Mouse (Mus musculus) limb, embryonic 14.5 days (tissue): ENCODE data around the gene Spag9. TPM values are rescaled to one million over a fixed set of nuclear protein-coding genes. Genes with fewer than 3 reads are reported as not detected.
A peak's percentile ranks its signal among the peaks of the same experiment; 100 is the strongest.

Experiments
- ATAC-seq: fragments of 200-750 bp; cut with Nextera tagmentation; 2 replicates; pipeline ENCODE4 v1.8.0; 2017; ENCODE audit warnings: low read depth, moderate number of reproducible peaks, moderate TSS enrichment; ENCODE audit not compliant: low FRiP score
- DNase-seq: peaks from one replicate; pipeline ENCODE4 v3.0.0-alpha.2; 2015; ENCODE audit warnings: low spot score
- H3K27ac ChIP-seq: fragments of 300-500 bp; sonication (generic); replicated peaks from 2 replicates; pipeline ENCODE4 v1.5.1; 2014; ENCODE audit warnings: low read depth, mild to moderate bottlenecking, low read length, moderate library complexity, mixed read lengths
- H3K27me3 ChIP-seq: fragments of 300-500 bp; sonication (generic); 2 replicates; pipeline ENCODE4 v1.6.1; 2014; ENCODE audit warnings: low read length, mixed read lengths; ENCODE audit not compliant: control insufficient read depth, insufficient read depth
- H3K36me3 ChIP-seq: fragments of 300-500 bp; sonication (generic); 2 replicates; pipeline ENCODE4 v1.6.1; 2014; ENCODE audit warnings: mild to moderate bottlenecking, low read length, moderate library complexity, mixed read lengths; ENCODE audit not compliant: control insufficient read depth, insufficient read depth
- H3K4me1 ChIP-seq: fragments of 300-500 bp; sonication (generic); 2 replicates; pipeline ENCODE4 v1.6.1; 2014; ENCODE audit warnings: antibody characterized with exemption, low read length, mixed read lengths; ENCODE audit not compliant: control insufficient read depth, insufficient read depth
- H3K4me2 ChIP-seq: fragments of 300-500 bp; sonication (generic); replicated peaks from 2 replicates; pipeline ENCODE4 v1.6.1; 2014; ENCODE audit warnings: low read depth, mild to moderate bottlenecking, low read length, moderate library complexity; ENCODE audit not compliant: severe bottlenecking
- H3K4me3 ChIP-seq: fragments of 300-500 bp; sonication (generic); replicated peaks from 2 replicates; pipeline ENCODE4 v1.5.1; 2014; ENCODE audit warnings: low read length
- H3K9ac ChIP-seq: fragments of 300-500 bp; sonication (generic); 2 replicates; pipeline ENCODE4 v1.6.1; 2014; ENCODE audit warnings: mild to moderate bottlenecking, low read depth, low read length, moderate library complexity; ENCODE audit not compliant: severe bottlenecking
- H3K9me3 ChIP-seq: fragments of 300-500 bp; sonication (generic); 2 replicates; pipeline ENCODE4 v1.6.1; 2016; ENCODE audit warnings: low read length; ENCODE audit not compliant: control insufficient read depth
- POLR2A ChIP-seq: fragments of 200-500 bp; IDR thresholded peaks from 2 replicates; pipeline ENCODE4 v1.8.0; 2012; ENCODE audit warnings: inconsistent platforms, mild to moderate bottlenecking, moderate library complexity, borderline replicate concordance; ENCODE audit not compliant: insufficient read depth, insufficient read length; ENCODE audit errors: extremely low read depth
- WGBS: fragments of 180-500 bp; shearing (Covaris S2); extraction: QIAGEN DNeasy Blood & Tissue Kit; methylation state at CpG from one replicate; pipeline ENCODE4 v1.1.7; 2014; 5-methylcytosine and 5-hydroxymethylcytosine counted together
- polyA plus RNA-seq, 2 experiments: library from polyadenylated mRNA; depleted of rRNA in 1 of 2; stranded (reverse) in 1 of 2; unstranded in 1 of 2; fragments of >200 nt; fragmentation: Nextera tagmentation in 1 of 2; extraction: Ambion mirVana in 1 of 2; gene quantifications; 2 replicates each; pipeline versions ENCODE4 v1.2.1 to v1.2.3; 2012 to 2014

The Spag9 gene
- polyA plus RNA-seq, 2 experiments = 56.3 to 64.6 TPM

DNA sequence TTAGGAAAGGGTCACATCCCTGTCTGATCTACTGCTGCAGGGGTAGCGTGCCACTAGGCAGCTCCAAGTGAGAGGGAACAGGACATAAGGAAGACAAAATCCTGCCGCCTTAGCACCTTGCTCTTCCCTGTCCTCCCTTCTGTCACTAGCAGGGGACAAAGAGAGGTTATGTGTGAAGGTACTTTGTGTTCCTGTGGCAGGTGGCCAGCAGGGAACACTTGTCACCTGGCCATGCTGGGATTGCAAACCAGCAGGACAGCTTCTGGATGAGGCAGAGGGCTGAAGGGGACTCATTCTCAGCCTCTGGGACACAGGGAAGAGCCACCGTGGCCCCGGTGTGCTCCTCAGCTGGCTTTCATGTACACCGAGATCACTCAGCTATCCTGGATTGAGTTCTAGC lies 175.8 kb downstream of the Spag9 start:
- no peak overlapping the region for H3K4me3 ChIP-seq
- peaks cover 11% of the 10 kb centered on the region for H3K4me1 ChIP-seq
- no peak for TF ChIP-seq POLR2A
- no peaks in the 10 kb centered on the region for H3K9me3 ChIP-seq
- no peak overlapping the region for H3K4me2 ChIP-seq
- WGBS = 77% methylated on average over 5 of the region's 5 CpGs
- ATAC-seq = no peak
- no peak overlapping the region for H3K27ac ChIP-seq
- H3K36me3 ChIP-seq = no peaks in the 10 kb centered on the region
- no peaks in the 10 kb centered on the region for H3K27me3 ChIP-seq
- H3K9ac ChIP-seq = no peak overlapping the region
- DNase-seq = no peak

DNA sequence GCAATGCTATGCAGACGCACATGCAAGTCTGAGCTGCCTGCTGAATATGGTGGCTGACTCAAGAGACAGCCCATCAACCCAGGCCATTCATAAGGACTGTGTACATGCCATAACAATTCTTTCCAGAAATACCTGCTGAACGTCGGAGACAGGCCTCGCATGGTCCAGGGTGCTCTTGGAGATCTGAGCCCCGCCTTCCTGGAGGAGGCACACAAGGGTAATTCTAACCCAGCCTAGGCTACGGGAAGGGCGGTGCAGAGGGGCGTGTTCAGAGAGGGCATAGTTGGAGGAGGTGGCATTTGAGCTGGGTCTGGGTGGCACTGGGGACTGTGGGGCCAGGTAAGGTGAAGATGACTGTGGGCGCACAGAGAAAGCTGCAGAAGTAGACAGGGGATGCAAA lies 176.3 kb downstream of the Spag9 start:
- ATAC-seq (no peak), DNase-seq (no peak)
- H3K9ac ChIP-seq = no peak overlapping the region
- no peak overlapping the region for H3K27ac ChIP-seq
- WGBS = 60% methylated on average over 9 of the region's 9 CpGs
- no peak for TF ChIP-seq POLR2A
- H3K36me3 ChIP-seq = no peaks in the 10 kb centered on the region
- H3K4me2 ChIP-seq = no peak overlapping the region
- no peak overlapping the region for H3K4me3 ChIP-seq
- H3K4me1 ChIP-seq = peaks cover 11% of the 10 kb centered on the region
- H3K27me3 ChIP-seq = no peaks in the 10 kb centered on the region
- H3K9me3 ChIP-seq = no peaks in the 10 kb centered on the region

GRCm38 (mm10) chr11:94173726-94174146 lies 177.8 kb downstream of the Spag9 start:
- Histone ChIP-seq H3K4me1 (peaks cover 11% of the 10 kb centered on the region), H3K9ac (no peak overlapping the region), H3K4me3 (no peak overlapping the region), H3K27ac (no peak overlapping the region), H3K9me3 (no peaks in the 10 kb centered on the region), H3K36me3 (no peaks in the 10 kb centered on the region), H3K27me3 (no peaks in the 10 kb centered on the region), H3K4me2 (no peak overlapping the region)
- no peak for TF ChIP-seq POLR2A
- WGBS = 65% methylated on average over 4 of the region's 4 CpGs
- ATAC-seq = no peak
- DNase-seq = no peak

DNA sequence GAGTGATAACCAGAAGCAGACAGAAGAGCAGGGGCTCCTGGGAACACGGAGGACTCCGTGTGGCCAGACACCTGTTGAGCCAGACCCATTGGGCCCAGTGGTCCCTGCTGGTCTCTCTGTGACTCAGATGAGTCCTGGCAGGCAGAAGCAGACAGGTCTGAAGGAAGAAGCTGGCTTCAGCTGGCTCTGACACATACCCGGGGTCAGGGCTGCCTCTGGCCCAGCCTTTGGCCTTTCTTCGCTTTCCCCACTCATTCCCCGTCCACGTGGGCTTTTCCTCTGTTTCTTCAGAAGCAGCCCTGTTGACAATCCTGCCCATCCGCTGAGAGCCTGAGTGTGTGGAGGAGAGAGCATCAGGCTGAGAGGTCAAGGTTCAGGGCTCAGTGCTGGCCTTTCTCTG lies 179.4 kb downstream of the Spag9 start:
- no peak overlapping the region for H3K4me2 ChIP-seq
- H3K9ac ChIP-seq = no peak overlapping the region
- no peaks in the 10 kb centered on the region for H3K27me3 ChIP-seq
- H3K4me3 ChIP-seq = no peak overlapping the region
- ATAC-seq (no peak), DNase-seq (no peak)
- peak overlapping the region; percentile 65 for H3K27ac ChIP-seq
- peaks cover 11% of the 10 kb centered on the region for H3K4me1 ChIP-seq
- H3K9me3 ChIP-seq = no peaks in the 10 kb centered on the region
- TF ChIP-seq POLR2A = no peak
- H3K36me3 ChIP-seq = no peaks in the 10 kb centered on the region
- 62% methylated on average over 7 of the region's 7 CpGs for WGBS

Other genes starting within 250 kb of the Spag9 start
- 16.2 and 20.5 TPM in 2 replicates for gene Utp18, start 110.3 kb upstream of the Spag9 start, polyA plus RNA-seq (2012; rRNA removed)
- 29.7 and 30.7 TPM in 2 replicates for gene Utp18, start 110.3 kb upstream of the Spag9 start, polyA plus RNA-seq (2014; fragmentation: Nextera tagmentation; extraction: Ambion mirVana)
- gene Mbtd1, start 110.2 kb upstream of the Spag9 start, polyA plus RNA-seq (2012; rRNA removed) = 35.4 and 36.3 TPM in 2 replicates
- gene Mbtd1, start 110.2 kb upstream of the Spag9 start, polyA plus RNA-seq (2014; fragmentation: Nextera tagmentation; extraction: Ambion mirVana) = 23.8 and 27.3 TPM in 2 replicates
- gene Nme2, start 39.8 kb upstream of the Spag9 start, polyA plus RNA-seq (2012; rRNA removed) = 411 and 434 TPM in 2 replicates
- gene Nme2, start 39.8 kb upstream of the Spag9 start, polyA plus RNA-seq (2014; fragmentation: Nextera tagmentation; extraction: Ambion mirVana) = 334 and 389 TPM in 2 replicates
- 55.1 and 122 TPM in 2 replicates for gene Gm20390, start 27.8 kb upstream of the Spag9 start, polyA plus RNA-seq (2012; rRNA removed)
- 345 and 365 TPM in 2 replicates for gene Gm20390, start 27.8 kb upstream of the Spag9 start, polyA plus RNA-seq (2014; fragmentation: Nextera tagmentation; extraction: Ambion mirVana)
- gene Nme1, start 27.6 kb upstream of the Spag9 start, polyA plus RNA-seq (2012; rRNA removed) = 152 and 159 TPM in 2 replicates
- gene Nme1, start 27.6 kb upstream of the Spag9 start, polyA plus RNA-seq (2014; fragmentation: Nextera tagmentation; extraction: Ambion mirVana) = 144 and 151 TPM in 2 replicates
- gene Tob1, start 215.4 kb downstream of the Spag9 start, polyA plus RNA-seq (2012; rRNA removed) = 28.4 and 29.7 TPM in 2 replicates
- 34.8 and 37.3 TPM in 2 replicates for gene Tob1, start 215.4 kb downstream of the Spag9 start, polyA plus RNA-seq (2014; fragmentation: Nextera tagmentation; extraction: Ambion mirVana)
- gene Wfikkn2, start 249.9 kb downstream of the Spag9 start, polyA plus RNA-seq (2012; rRNA removed) = 19.9 and 25.1 TPM in 2 replicates
- gene Wfikkn2, start 249.9 kb downstream of the Spag9 start, polyA plus RNA-seq (2014; fragmentation: Nextera tagmentation; extraction: Ambion mirVana) = 9.2 and 9.7 TPM in 2 replicates